Mouse (Mus musculus) T-cell, adult 66 days (primary cell): Measurements from ENCODE around the gene Aasdhppt. TPM values are rescaled to one million over a fixed set of nuclear protein-coding genes. Genes with fewer than 3 reads are reported as not detected.

Experiments used
- total RNA-seq, 2 experiments: library from RNA; stranded (reverse); gene quantifications; 3 replicates in 1 of 2; 4 replicates in 1 of 2; pipeline ENCODE4 v1.2.4; 2023

Gene Aasdhppt
- 10 to 100 TPM in 1 of 2 experiments, 1 to 10 TPM in 1; 9.1 to 13.2 TPM for total RNA-seq

DNA sequence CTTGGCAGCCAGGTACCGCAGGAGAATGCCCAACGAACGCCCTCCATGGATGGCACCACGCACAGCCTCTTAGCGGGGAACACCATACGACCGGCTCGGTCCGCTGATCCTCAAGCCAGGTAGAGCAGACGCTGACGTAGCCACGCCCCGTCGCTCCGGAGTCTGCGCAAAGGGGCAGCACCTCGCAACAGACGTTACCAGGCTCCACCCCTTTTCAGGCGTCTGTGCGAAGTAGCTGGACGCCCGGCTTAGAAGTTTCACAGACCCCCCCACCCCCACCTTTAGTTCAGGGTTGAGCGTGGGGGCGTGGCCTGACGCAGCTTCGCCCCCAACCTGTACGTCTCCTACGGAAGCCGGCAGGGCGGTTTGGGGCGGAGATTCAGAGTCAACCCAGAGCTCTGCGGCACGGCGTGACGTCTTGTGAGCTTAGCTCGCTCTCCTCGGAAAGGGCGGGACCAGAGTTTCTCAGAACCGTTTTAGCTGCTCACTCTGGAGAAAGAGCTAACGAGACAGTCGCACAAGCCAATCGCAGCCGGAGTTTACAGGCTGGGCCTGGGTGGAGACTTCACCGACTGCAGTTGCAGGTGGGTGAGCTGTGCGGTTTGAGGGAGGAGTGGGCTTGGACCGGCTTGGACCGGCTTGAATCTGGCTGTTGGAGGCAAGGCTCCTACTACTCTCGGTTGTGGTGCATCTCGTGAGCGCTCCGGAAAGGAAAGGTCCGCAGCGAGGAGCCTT lies at the start of gene Aasdhppt, which contains the start of gene Kbtbd3:
Gene Aasdhppt (minus strand): TSS at position 121 of the 735 bp plus-strand sequence.
Gene Kbtbd3 (plus strand): TSS at position 483 of the 735 bp plus-strand sequence.

Other genes starting within 250 kb of the Aasdhppt start
- 1 to 10 TPM; 3.9 to 5.0 TPM for gene Kbtbd3, start 362 bp upstream of the Aasdhppt start, total RNA-seq
- 10 to 100 TPM in 1 of 2 experiments, 1 to 10 TPM in 1; 9.5 to 12.6 TPM for gene Msantd4, start 67.1 kb upstream of the Aasdhppt start, total RNA-seq